Mouse (Mus musculus) midbrain, embryonic 14.5 days (tissue): ENCODE data around the gene Cbx7. TPM values are rescaled to one million over a fixed set of nuclear protein-coding genes. Genes with fewer than 3 reads are reported as not detected.

Source experiments
- ATAC-seq: fragments of 200-750 bp; cut with Nextera tagmentation; 2 replicates; pipeline ENCODE4 v1.8.0; 2017; ENCODE audit warnings: moderate number of reproducible peaks, moderate library complexity; ENCODE audit not compliant: low FRiP score, low TSS enrichment
- DNase-seq: peaks from one replicate; pipeline ENCODE4 v3.0.0-alpha.2; 2015
- H3K27ac ChIP-seq: fragments of 300-500 bp; sonication (generic); replicated peaks from 2 replicates; pipeline ENCODE4 v1.5.1; 2014; ENCODE audit warnings: mild to moderate bottlenecking, low read depth, low read length, moderate library complexity
- H3K27me3 ChIP-seq: fragments of 300-500 bp; sonication (generic); 2 replicates; pipeline ENCODE4 v1.6.1; 2014; ENCODE audit warnings: low read length, control low read depth, mixed read lengths; ENCODE audit not compliant: control insufficient read depth, insufficient read depth
- H3K36me3 ChIP-seq: fragments of 300-500 bp; sonication (generic); 2 replicates; pipeline ENCODE4 v1.6.1; 2014; ENCODE audit warnings: low read length, control low read depth; ENCODE audit not compliant: control insufficient read depth, insufficient read depth
- H3K4me1 ChIP-seq: fragments of 300-500 bp; sonication (generic); 2 replicates; pipeline ENCODE4 v1.6.1; 2014; ENCODE audit warnings: mild to moderate bottlenecking, antibody characterized with exemption, low read length, control low read depth; ENCODE audit not compliant: control insufficient read depth, insufficient read depth
- H3K4me2 ChIP-seq: fragments of 300-500 bp; sonication (generic); 2 replicates; pipeline ENCODE4 v1.6.1; 2014; ENCODE audit warnings: mild to moderate bottlenecking, low read length, moderate library complexity
- H3K4me3 ChIP-seq: fragments of 300-500 bp; sonication (generic); replicated peaks from 2 replicates; pipeline ENCODE4 v1.5.1; 2014; ENCODE audit warnings: low read depth, low read length
- H3K9ac ChIP-seq: fragments of 300-500 bp; sonication (generic); replicated peaks from 2 replicates; pipeline ENCODE4 v1.6.1; 2014; ENCODE audit warnings: mild to moderate bottlenecking, low read length, moderate library complexity
- H3K9me3 ChIP-seq: fragments of 300-500 bp; sonication (generic); 2 replicates; pipeline ENCODE4 v1.6.1; 2016; ENCODE audit warnings: low read length, control low read depth, mixed read lengths; ENCODE audit not compliant: control insufficient read depth
- WGBS: fragments of 180-500 bp; shearing (Covaris S2); extraction: QIAGEN DNeasy Blood & Tissue Kit; methylation state at CpG from one replicate; pipeline ENCODE4 v1.1.7; 2014; 5-methylcytosine and 5-hydroxymethylcytosine counted together
- polyA plus RNA-seq: library from polyadenylated mRNA; unstranded; fragments of >200 nt; fragmentation: Nextera tagmentation; extraction: Ambion mirVana; gene quantifications from 2 replicates; pipeline ENCODE4 v1.2.1, GENCODE M21; 2014

Cbx7 gene
- polyA plus RNA-seq, 1 experiment from 2014 or later, result 4.4 TPM

DNA sequence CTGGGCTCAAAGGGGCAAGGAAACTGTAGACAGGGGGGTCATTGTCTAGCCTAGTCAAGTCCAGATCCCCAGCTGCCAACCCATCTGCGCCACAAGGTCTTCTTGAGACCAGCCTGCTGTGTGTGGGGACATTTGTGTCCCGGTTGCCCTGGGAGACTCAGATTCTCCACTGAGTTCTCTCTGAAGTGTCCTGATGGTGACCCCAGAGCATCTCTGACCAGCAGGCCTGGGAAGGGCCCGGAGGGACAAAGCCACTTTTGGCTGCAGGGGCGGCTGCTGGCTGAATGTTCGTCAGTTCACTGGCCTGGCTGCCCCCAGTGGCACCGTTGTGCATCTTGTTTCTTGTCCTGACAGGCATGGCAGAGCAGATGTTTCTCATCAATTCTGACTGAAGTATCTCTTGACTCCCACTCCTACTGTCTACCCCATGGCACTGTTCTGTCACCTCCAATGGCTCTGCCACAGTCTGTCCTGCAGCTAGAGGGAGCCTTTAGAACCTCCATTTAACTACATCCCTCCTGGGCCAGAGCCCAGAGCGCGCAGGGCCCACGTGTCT, 9.5 kb downstream of the Cbx7 start:
- H3K36me3 ChIP-seq, result no peaks in the 10 kb centered on the region
- H3K4me2 ChIP-seq, result no peak overlapping the region
- H3K27me3 ChIP-seq, result no peaks in the 10 kb centered on the region
- ATAC-seq (no peak), DNase-seq (no peak)
- WGBS, result 60% methylated on average over 9 of the region's 9 CpGs
- no peak overlapping the region for H3K9ac ChIP-seq
- no peaks in the 10 kb centered on the region for H3K4me1 ChIP-seq
- H3K27ac ChIP-seq, result no peak overlapping the region
- H3K9me3 ChIP-seq, result no peaks in the 10 kb centered on the region
- no peak overlapping the region for H3K4me3 ChIP-seq

DNA sequence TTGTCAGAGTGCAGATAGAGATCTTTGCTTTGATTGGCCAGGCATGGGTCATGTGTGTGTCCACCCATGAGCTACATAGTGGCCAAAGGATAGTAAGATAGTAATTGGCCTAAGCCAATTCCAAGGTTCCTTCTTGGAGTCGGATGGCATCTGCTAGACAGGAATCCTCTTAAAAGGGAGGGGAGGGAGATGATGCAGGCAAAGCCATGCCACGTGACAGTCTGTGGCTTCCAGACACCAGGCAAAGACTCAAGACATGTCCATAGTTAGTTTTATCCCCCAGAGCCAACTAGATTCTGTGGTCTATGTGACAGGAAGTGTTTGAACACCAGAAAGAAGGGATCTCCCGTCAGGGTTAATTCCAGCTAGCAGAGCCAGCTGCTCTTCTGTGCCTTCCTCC, 12.5 kb downstream of the Cbx7 start:
- no peaks in the 10 kb centered on the region for H3K36me3 ChIP-seq
- H3K4me1 ChIP-seq, result no peaks in the 10 kb centered on the region
- DNase-seq (no peak), ATAC-seq (no peak)
- 49% methylated on average over 3 of the region's 3 CpGs for WGBS
- H3K4me2 ChIP-seq, result no peak overlapping the region
- no peak overlapping the region for H3K9ac ChIP-seq
- no peaks in the 10 kb centered on the region for H3K9me3 ChIP-seq
- no peaks in the 10 kb centered on the region for H3K27me3 ChIP-seq
- H3K27ac ChIP-seq, result no peak overlapping the region
- no peak overlapping the region for H3K4me3 ChIP-seq

DNA sequence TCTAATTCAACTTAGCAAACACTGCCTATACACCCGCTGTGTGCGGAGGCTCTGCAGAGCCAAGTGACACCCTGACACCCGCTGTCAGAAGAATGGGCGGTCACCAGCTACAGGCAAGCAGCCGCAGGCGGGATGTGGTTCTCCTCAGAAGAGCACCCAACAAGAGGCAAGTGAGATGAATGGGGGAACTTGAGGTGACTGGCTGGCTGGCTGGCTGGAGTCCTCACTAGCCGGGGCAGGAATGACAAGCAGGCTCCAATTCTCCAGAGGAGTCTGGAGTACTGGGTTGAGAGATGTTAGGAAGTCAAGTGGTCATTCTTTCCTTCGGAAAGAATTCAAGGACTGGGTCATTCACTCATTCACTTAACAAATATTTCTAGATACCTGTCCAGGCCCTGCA, 14.4 kb downstream of the Cbx7 start:
- no peaks in the 10 kb centered on the region for H3K4me1 ChIP-seq
- no peak for ATAC-seq
- 90% methylated on average over 8 of the region's 8 CpGs for WGBS
- no peak overlapping the region for H3K27ac ChIP-seq
- H3K4me2 ChIP-seq, result no peak overlapping the region
- no peak overlapping the region for H3K4me3 ChIP-seq
- no peaks in the 10 kb centered on the region for H3K36me3 ChIP-seq
- H3K9ac ChIP-seq, result no peak overlapping the region
- no peak for DNase-seq
- H3K9me3 ChIP-seq, result no peaks in the 10 kb centered on the region
- no peaks in the 10 kb centered on the region for H3K27me3 ChIP-seq

DNA sequence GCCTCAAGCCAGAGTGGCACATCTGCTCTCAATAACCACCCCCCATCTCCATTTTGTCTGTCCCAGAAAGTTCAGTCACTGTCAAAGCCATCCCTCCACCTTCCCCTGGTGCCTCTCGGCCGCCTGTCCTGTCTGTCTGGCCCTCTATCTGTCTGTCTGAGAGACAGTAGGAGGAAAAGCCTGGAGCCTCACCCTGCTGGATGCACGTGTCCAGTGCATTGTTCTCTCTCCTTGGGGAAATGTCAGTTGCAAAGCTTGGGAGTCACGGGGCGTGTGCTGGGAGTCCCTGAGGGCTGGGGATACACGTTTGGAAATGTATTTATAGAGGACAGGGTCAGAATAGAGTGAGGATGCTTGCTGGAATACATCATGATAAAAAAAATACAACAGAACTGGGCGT, 17.4 kb downstream of the Cbx7 start:
- DNase-seq (no peak), ATAC-seq (no peak)
- Histone ChIP-seq H3K27me3 (no peaks in the 10 kb centered on the region), H3K4me2 (no peak overlapping the region), H3K4me3 (no peak overlapping the region), H3K4me1 (peaks cover 20% of the 10 kb centered on the region), H3K9me3 (no peaks in the 10 kb centered on the region), H3K36me3 (no peaks in the 10 kb centered on the region), H3K27ac (no peak overlapping the region), H3K9ac (no peak overlapping the region)
- 60% methylated on average over 7 of the region's 7 CpGs for WGBS

DNA sequence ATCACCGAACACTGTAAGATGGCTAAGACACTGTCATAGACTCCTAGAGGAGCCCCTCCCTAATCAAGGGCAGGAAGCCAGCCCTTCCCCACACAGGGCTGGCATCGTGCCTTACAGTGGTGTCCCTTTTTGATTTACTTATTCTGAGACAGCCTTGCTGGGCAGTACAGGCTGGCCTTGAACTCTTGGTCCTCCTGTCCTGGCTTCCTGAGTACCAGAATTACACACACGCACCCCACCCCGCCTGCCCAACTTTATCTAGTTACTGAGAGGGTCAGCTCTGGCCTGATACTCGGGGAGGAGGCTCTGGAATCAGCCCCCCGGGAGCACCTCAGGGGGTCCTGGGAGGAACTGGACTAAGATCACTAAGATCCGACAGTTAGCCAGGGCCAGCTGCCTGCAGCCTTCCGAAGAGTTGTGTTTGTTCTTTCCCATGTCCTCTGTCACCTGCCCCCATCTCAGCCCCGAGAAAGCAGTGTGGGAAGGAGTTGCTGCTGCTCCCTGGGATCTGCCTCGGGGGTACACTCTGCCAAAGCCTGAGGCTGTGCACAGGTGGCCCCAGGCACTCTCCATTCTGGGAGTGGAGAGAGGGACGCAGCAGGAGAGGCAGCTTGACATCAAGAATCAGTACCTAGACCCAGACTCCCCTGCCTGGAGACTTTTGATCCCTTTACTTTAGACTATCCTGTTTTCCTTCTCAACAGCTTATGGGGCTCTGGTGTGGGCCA, 18.3 kb downstream of the Cbx7 start:
- WGBS, result 56% methylated on average over 11 of the region's 11 CpGs
- H3K27ac ChIP-seq, result no peak overlapping the region
- no peaks in the 10 kb centered on the region for H3K9me3 ChIP-seq
- H3K9ac ChIP-seq, result no peak overlapping the region
- H3K4me3 ChIP-seq, result no peak overlapping the region
- H3K36me3 ChIP-seq, result no peaks in the 10 kb centered on the region
- H3K27me3 ChIP-seq, result no peaks in the 10 kb centered on the region
- DNase-seq, result no peak
- ATAC-seq, result no peak
- no peak overlapping the region for H3K4me2 ChIP-seq
- peaks cover 20% of the 10 kb centered on the region for H3K4me1 ChIP-seq

DNA sequence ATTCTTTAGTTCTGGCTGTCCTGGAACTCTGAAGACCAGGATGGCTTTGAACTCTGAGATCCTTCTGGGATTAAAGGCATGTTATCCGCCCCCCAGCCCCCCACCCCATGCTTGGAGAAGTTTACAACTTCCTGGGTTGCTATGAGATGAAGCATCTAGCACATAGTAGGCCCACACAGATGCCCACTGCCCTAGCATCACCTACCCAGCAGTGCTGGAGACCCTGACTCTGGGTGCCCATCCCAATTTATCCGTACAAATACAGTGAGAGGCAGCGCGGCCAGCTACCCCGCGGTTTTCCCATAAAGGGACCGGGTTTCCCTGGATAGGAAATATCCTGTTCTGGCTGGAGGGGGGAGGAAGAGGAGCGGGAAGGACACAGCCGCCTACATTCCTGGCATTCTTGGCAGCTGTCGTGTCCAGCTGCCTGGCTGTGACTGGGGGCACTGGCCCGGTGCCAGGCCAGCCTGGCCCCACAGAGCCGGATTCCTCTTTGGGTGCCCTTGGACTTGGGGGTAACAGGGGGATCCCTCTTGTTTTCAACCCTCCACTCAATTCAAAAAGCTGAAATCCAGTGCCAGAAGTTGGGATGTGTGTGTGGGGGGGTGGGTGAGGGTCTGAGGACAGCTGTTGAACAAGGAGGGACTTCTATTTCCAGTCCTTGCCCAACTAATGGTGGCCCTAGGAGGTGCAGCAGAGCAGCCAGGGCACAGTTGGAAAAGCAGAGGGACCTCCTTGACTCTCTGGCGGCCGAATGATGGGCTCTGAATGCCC, 19.0 kb downstream of the Cbx7 start:
- Histone ChIP-seq H3K9ac (no peak overlapping the region), H3K36me3 (no peaks in the 10 kb centered on the region), H3K27me3 (no peaks in the 10 kb centered on the region), H3K9me3 (no peaks in the 10 kb centered on the region), H3K27ac (0 out of 2 replicates have a peak overlapping the region, but pooled peaks have one; percentile 68), H3K4me3 (no peak overlapping the region), H3K4me1 (peaks cover 20% of the 10 kb centered on the region), H3K4me2 (no peak overlapping the region)
- DNase-seq, result no peak
- 55% methylated on average over 14 of the region's 14 CpGs for WGBS
- no peak for ATAC-seq

DNA sequence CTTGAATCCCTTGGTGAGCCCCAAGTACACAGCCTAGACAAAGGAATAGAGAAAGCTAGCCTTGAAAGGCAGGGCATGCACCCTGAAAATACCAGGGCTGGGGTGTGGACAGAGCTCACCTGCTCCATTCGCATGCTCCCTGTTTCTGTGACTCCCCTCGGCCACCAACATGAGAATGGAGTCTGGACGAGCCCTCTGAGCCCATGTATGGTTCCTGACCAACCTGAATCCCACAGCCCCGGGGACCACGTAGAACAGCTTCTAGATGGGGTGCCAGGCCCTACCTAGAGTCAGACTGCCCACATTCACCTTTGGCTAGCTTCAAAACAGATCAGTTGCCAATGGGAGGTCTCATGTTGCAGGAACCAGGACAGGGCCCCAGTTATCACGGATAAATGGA, 19.7 kb downstream of the Cbx7 start:
- peaks cover 20% of the 10 kb centered on the region for H3K4me1 ChIP-seq
- H3K9me3 ChIP-seq, result no peaks in the 10 kb centered on the region
- peak overlapping the region; percentile 39 for H3K9ac ChIP-seq
- H3K4me3 ChIP-seq, result peak overlapping the region; percentile 27; the same call in 1 of the 2 replicates
- no peak for ATAC-seq
- WGBS, result 82% methylated on average over 6 of the region's 6 CpGs
- H3K27me3 ChIP-seq, result no peaks in the 10 kb centered on the region
- H3K36me3 ChIP-seq, result no peaks in the 10 kb centered on the region
- H3K4me2 ChIP-seq, result peak overlapping the region; percentile 55
- H3K27ac ChIP-seq, result peak overlapping the region; percentile 68
- no peak for DNase-seq

DNA sequence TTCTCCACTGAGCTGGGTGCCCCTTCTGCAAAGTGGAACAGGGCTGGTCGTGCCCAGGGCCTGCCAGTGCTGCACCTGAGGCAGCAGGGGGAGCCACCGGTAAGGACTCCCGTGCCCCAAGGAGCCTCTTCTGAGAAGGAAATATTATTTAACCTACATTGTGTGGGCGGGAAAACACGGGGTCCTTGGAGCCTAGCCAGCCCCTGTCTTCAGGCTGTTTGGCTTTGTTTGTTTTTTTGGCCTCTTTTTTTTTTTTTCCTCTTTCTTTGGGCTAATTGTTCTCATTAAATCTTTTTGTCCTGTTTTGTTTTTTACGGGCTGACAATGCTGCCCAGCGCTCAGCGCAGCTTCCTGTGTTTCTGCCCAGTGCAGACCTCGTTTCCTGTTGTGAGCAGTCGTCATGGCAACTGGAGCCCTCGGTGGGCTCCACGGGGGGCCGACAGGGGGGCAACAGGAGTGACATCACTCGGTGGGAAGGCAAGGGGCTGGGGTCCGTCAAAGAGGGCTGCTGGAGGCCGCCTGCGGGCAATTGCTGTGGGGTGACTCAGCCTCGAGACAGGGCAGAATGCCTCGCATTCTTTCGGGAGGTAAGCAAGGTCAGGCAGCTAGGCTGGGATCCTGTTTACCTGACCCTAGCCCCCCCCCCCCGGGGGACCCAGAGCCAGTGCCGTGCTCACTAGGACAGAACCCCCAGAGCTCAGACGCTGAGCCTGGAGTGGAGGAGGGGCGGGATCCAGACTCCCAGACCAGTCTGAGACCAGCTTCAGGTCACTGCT, 20.5 kb downstream of the Cbx7 start:
- peak overlapping the region; percentile 55 for H3K4me2 ChIP-seq
- no peaks in the 10 kb centered on the region for H3K36me3 ChIP-seq
- no peaks in the 10 kb centered on the region for H3K9me3 ChIP-seq
- peak overlapping the region; percentile 39 for H3K9ac ChIP-seq
- H3K27me3 ChIP-seq, result no peaks in the 10 kb centered on the region
- peak; percentile 78 for ATAC-seq
- peak overlapping the region; percentile 74 for H3K27ac ChIP-seq
- peak overlapping the region; percentile 27 for H3K4me3 ChIP-seq
- peaks cover 20% of the 10 kb centered on the region for H3K4me1 ChIP-seq
- DNase-seq, result peak; percentile 90
- 2% methylated on average over 24 of the region's 24 CpGs for WGBS
